Mouse (Mus musculus) naive thymus-derived CD4-positive, alpha-beta T cell, adult 2 months (primary cell): ENCODE results near the gene Cmtm2b.
A peak's percentile ranks its signal among the peaks of the same experiment; 100 is the strongest.

Experiments
- DNase-seq: peaks from one replicate; pipeline ENCODE4 v3.0.0-alpha.2; 2011; ENCODE audit warnings: low read depth

Gene Cmtm2b

DNA sequence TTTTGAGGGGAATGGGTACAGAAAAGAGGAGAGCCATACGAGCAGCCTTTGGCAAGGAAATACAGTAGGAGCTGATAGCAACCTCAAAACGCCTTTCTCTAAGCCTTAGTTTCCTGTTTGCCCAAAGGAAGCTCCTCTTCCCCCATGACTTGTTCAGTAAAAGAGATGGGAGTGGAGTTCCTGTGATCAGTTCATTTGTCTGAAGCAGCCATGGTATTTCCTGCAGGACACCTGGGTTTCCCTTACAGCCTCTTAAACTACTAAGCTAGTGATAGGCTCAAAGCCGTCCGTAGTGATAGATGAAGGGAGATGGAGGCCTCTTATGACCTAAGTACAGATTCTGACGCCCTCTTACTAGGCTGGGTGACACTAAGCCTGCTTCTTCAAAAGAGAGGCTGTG, 20.4 kb downstream of the Cmtm2b start:
- DNase-seq: peak; percentile 10

DNA sequence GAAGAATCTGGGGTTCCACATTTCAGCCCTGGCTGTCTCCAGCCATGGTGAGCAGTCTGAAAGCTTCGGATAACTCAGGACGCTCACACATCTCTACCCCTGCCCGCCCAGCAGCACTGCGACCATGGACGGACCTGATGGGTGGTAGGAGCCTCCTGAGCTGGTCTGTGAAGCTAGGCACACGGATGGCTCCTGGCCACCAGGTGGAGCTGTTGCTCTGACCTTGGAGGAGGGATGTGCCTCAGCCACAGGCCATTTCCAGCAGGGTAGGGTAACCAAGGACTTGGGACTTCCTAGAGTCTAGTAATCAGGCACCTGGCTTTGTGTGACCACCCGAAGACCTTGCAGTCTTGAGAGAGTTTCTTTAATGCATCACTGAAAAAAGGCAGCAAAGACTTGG, 21.9 kb downstream of the Cmtm2b start:
- DNase-seq: peak; percentile 90

DNA sequence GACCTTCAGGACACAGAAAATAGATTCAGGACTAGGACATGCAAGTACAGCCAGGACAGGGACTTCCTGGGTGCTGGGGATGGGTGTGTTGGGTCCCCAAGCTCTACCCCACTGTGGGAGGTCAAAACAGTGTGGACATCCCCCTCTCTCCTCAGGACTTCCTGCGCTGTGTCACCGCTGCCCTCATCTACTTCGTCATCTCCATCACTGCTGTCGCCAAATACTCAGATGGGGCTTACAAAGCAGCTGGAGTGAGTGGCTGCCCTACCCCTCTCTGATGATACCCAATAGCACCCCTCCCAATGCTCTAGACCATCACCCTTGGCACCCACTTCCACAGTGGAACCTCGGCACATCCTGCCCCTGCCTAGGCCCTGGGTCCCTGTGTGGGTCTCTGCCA, 22.6 kb downstream of the Cmtm2b start:
- no peak for DNase-seq

DNA sequence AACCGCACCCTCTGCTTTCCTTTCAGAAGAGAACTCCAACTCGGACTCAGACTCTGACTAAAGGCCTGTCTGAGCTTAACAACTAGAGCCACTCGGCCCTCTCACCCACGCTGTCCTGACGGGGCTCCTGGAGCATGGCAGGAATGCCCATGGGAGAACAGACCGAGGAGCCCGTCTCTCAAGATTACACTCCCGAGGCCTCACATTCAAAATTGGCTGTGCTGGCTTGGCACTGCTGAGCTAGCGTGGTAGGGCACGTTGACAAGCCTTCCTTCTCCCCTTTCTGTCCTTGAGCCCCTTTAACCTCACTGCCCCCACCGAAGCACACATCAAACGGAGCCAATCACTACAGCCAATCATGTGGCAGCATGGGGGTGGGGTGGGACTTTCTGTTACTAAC, 24.7 kb downstream of the Cmtm2b start:
- DNase-seq: no peak

DNA sequence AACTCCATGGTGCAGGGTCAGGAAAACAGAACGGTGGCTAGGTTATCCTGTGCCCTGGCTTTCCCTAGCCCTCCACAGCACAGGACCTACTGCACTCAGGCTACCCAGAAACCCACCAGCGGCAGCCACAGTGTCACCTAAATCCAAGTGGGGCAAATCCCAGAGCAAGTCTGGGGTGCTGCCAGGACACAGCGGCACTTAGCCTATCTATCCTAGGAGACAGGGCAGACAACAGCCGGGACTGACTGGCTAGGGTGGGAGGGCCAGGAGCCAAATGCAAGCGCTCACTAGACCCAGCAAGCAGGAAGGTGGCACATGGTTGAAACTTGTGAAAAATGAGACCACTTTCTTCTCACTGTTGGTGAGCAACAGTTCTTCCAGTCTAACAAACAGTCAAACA, 26.9 kb downstream of the Cmtm2b start:
- no peak for DNase-seq

DNA sequence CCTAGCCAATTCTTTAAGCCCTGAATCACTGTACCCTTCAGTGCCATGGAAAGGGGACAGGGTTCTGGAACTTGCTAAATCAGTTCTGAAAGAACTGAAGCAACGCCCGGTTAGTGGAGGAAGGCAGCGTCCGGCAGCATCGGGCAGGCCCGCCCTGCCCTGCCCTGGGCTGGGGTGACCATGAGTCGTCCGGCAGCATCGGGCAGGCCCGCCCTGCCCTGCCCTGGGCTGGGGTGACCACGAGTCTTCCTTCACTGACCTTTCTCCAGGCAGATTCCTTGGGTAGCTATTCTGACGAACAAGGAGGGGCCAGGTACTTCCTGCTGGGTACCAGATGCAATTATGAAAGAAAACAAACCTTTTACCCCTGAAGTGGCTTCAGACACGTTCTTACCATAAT, 28.0 kb downstream of the Cmtm2b start:
- no peak for DNase-seq

DNA sequence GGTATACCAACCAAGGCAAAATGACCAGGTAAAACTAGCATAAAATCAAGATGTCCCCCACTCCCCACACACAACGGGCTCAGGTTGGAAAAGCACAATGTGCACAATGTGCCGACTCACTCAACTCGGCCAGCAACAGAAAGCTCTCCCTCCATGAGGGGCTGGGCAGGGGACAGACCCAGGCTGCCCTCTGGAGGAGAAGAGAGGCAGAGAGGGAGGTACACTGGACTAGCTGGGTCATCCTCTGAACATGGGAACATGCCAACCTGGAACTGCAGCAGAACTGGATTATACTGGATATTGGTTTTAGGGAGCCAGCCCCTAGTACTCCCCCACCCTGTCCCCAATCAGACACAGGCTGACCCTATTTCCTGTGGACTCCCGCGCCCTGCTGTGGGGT, 31.2 kb downstream of the Cmtm2b start:
- no peak for DNase-seq

DNA sequence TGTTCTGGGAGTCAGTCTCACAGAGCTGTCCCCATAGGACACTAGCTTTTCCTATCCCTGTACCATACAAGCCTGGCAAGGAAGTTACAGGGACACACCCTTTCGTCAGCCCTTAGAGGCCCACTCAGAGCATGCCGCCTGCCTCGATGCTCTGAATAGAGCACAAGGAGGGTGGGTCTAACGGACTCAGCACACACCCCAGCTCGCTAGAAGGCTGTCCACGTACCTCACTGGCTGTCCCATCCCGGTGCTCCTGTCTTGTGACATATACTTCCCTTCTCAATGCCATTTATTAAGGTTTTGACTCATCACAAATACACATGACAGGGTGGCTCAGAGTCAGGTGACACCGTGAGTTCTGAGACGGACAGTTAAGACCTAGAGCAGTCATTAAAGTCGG, 32.5 kb downstream of the Cmtm2b start:
- DNase-seq: no peak

DNA sequence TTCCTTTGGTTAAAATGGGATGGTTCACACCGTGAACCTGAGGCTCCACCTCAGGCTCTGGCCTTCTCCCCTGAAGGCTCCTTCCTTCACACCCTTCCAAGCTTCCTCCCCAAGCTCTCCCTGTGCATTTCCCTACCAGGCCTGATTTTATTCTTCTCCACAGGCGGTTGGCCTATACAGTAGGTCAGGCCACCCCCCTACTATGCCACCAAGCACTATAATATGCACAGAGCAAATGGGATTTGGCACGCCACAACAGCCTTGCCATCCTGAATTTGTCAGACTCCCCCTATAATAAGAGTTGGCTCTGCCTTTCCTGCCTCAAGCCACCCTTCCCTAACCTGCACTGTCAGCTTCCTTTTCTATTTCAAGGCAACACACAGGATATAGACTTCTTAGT, 36.6 kb downstream of the Cmtm2b start:
- no peak for DNase-seq

DNA sequence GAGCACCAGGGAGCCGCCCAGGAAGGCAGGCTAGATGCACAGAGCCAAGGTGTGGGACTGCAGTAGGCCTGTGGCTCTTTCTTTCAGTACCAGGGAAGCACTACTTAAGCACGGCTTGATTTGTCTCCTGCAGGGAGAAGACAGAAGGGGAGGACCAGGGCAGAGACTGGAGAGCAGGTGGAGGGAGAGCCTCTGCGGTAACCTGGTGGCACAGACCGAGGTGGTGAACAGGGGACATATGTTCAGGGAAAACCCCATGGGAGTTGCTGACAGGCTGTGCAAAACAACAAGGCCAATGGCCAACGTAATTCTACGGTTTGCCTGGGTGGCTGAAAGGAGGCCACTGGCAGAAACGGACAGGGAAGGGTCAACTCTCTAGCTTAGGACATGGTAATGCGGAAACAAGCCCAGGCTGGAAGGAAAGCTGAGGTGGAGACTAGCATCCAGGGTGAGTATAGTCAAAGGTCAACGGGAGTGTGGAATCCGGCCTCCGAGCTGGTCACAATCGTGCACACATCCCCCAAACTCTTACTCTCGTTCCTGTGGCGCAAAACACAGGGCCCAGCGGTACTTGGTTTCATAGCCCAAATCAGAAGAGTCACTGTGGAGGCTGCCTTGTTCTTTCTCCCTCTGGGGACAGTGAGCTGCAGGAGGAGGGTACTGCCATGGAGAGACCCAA, 37.9 kb downstream of the Cmtm2b start:
- no peak for DNase-seq

DNA sequence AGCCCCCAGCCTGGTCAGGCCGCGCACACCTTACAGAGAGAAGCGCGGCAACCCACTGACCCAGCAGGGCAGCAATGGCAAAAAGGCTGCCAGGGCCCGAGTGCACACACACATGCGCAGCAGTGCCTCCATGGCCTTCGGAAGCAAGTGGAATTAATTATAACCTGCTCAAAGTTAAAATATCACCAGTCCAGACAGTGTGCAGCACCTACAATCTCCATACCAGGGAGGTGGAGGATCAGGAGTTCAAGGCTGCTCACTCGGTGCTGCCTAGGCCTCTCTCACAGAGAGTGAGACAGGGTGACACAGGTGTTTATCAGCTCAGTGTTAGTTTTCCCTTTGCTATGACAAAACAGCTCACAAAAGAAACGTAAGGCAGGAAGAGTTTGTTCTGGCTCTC, 43.7 kb downstream of the Cmtm2b start:
- DNase-seq: no peak

DNA sequence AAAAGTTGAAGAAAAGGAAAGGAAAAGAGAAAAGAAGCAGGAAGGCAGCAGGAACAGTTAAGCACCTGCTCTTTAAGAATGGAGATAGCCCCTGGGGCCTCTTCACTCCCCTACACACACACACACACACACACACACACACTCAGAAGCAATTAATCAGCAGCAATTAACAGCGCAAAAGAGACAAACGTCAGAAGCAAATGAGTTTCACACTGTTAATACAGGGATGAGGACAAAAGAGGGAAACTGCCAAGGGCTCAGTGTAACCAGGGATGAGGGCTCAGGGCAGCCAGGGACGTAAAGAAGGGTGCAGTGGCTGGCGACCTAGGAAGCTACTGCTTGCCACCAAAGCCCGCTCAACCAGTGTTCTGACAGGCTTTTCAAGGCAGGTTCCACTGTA, 45.4 kb downstream of the Cmtm2b start:
- no peak for DNase-seq

DNA sequence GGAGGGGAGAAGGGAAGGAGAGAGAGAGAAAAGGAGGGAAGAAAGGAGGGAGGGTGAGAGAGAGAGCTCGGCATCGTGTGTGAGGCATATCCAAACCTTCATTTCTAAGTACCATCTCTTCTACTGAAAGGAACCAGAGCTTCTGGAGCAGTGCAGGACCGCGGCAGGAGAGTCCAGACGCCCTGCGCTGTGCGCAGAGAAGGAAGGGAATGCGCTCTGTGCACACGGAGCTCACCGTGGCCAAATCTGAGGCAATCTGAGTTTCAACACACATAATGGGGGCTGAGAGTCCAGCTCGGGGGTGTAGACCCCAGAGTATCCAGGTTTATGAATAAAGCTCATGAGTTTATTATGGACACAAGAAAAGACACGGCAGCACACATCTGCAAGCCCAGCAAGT, 47.6 kb downstream of the Cmtm2b start:
- no peak for DNase-seq

DNA sequence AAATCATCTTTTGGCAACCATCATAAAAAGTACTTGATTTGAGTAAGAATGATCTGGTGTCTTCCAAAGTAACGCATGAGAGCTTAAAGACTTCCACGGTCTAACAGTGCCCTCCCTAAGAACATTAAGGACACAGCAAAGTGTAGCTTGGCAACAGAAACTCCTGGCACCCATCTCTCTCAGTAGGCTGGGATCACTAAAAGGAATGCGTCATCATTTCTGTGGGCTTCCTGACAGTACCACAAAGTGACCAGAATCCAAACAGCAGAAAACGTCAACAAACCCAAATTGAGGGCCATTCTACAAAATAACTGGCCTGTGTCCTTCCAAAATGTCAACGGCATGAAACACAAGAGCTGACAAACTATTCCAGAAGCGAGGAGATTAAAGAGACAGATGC, 48.0 kb downstream of the Cmtm2b start:
- DNase-seq: no peak

DNA sequence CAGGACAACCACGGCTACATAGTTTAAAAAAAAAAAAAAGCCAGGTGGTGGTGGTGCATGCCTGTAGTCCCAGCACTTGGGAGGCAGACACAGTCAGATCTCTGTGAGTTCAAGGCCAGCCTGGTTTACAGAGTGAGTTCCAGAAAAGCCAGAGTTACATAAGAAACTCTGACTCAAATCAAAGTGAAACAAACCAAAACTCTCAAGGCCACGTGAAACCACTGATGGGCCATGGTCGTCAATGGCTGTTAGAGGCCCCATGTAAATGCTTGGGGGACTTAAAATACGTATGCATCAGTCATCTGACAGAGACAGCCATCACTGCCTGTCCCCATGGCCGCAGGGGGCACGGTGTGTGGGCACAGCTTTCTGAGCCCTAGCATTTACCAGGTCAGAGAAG, 49.1 kb downstream of the Cmtm2b start:
- DNase-seq: no peak

DNA sequence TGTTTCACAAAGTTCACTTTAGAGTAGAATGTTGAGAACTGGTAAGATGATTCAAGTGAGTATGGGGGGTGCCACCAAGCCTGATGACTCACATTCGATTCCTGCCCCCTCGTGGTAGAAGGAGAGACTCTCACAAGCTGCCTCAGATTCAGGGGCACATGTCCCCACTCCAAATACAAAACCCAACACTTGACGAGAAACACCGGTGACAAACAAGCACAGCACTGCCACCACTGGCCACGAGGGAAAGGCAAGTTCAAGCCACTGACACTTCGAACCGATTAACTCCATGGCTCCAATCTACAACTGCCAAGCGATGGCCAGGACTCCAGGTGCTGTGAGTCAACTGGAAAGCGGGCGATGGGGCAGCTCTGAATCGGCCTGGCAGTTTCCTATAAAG, 51.7 kb downstream of the Cmtm2b start:
- no peak for DNase-seq

DNA sequence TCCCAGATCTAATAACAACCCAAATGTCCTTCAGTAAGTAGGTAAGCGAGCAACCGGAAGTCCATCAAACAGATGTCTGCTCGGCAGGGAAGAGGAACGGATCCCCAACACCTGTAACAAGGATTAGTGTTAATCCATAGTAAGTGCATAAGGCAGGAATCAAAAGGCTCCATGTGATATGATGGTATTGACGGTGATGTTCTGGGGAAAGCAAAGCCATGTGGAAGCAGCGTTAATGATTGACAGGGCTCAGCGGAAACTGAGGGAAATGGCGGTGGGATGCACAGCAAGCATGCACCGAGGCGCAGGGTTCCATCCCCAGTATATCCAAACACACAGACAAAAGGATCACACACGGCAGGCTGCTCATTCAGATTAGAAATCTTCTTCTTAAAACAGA, 52.2 kb downstream of the Cmtm2b start:
- DNase-seq: no peak

DNA sequence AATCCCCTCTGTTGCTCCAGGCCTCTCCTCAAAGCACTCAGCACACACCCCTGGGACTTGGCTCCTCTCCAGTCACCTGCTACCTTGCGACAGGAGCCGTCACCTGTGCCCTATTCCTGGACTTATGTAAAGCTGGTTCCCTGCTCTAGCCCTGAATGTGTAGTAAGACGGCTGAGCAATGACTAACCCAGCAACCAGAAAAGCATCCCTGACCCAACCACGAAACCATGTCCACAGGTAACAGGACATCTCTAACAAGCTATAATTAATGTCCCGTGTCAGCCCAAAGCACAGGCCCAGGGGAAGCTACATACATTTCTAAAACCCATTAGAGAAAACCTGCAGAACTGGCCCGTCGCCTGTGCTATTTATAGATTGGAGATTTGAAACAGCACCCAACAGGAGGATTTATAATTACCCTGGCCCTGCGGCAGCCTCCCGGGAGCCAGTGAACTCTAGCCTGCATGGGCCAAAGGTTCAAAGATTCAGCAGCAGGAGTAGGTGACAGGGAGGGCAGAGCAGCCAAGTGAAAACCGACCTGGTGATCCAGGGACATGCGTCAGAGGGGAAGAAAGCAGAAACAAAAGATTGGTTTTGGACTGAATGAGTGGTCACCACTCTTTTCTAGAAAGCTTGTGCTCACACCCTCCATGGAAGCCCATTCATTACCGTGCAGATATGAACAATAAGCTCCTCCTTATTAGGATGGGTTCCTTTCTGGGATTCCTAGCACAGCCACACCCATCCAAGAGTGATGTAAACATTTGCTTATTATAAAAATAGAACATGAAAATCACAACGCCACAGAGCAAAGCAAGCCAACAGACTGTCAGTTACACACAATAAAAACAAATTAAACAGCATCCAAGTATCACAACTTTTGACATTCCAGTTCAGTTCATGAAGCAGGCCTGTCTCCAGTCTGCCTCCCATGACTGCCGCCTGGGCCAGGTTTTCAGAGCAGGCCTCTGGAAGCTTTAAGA, 53.1 kb downstream of the Cmtm2b start:
- no peak for DNase-seq

DNA sequence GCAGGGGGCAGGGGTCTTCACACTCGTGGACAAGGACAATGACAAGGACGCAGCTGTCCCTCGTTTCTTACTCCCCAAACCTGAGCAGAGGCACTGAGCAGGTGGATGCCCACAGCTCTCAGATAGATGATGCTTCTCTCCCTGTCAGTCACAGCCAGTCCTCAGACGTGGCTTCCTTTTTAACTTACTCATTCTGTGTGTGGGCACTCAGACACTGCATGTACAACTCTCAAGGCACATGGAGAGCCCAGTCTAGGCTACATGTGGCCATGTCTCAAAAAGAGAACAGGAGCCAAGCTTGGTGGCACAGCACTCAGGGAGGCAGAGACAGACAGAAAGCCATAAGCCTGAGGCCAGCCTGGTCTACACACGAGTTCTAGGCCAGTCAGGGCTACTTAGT, 53.9 kb downstream of the Cmtm2b start:
- DNase-seq: no peak

DNA sequence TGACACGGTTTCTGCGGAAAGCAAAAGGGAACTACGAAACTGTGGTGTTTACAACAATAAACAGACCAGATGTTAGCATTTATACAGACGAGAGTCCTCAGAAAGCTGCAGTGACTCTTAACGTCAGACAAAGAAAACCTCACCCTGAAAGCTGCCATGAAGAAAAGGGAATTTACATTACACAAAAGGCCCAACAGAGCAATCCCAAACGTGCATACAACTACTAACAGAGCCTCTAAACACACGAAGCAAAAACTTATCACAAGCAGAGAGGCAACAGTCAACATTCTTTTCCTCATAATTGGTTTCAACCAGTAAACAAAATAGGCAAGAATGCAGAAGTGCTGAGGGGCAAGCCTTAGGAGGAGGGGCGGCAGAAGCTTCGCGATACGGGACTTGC, 54.6 kb downstream of the Cmtm2b start:
- DNase-seq: no peak

DNA sequence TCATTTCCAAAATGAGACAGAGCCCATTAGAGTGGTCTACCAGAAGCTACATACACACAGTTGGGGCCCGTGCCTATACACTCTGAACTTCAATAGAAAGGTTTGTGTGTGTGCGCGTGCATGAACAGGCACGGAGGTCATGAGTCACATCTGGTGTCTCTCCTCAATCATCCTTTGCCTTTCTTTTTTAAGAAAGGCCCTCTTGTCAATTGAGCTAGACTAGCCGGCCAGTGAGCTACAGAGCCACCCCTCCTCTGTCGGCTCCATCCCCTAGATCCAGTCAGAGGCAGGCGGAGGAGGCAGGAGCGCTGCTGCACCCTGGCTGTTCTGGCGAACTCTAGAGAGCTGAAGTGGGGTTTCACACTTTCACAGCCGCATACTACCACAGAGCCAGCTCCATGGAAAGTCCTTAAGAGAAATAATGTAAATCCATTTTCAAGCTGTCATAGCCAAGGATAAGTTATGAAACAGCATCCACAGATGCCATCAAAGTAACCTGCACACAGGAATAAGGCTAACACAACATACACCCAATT, 57.3 kb downstream of the Cmtm2b start:
- DNase-seq: no peak

DNA sequence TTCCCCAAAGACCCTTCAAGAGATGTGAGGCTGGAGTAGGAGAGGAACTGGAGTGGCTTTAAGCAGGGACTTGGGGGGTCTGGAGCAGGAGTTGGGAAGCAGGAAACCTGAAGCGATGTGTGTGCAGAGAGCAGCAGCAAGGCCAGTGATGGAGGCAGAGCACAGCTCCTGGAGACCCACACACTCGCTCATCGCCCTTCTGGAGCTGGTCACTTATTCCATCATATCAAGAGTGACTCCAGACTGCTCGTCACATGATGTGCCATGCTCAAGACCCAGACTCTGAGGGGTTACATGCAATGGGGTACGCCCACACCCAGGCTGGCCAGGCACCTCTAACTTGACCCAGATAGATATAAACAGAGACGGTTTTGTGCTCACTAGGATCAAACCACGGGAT, 58.2 kb downstream of the Cmtm2b start:
- DNase-seq: no peak
